Comparison of ENCODE assay signal across 12 mouse cellular contexts in genomic region chr11:101130056-101130756, GRCm38 (mm10). TPM values are rescaled to one million over a fixed set of nuclear protein-coding genes. Genes with fewer than 3 reads are reported as not detected.
A peak's percentile ranks its signal among the peaks of the same experiment; 100 is the strongest.
DNase-seq lines count a peak whose midpoint lies in the region; ATAC-seq lines count a peak whose summit lies in the region.
"Had no signal": no experiment of that assay in that cellular context is flagged by ENCODE, and none has a peak within 500 bp of the region (broad histone marks: within the 10 kb centered on the region; RNA-seq: fewer than 3 reads in every experiment).

No protein-coding gene starts in this region.

- no peak overlapping the region for H3K4me2 ChIP-seq in forebrain, embryonic 11.5 days (ENCODE audit: low read depth, low read length, severe bottlenecking)
- no peak overlapping the region for H3K4me2 ChIP-seq in forebrain, embryonic 12.5 days
- 0 out of 2 replicates have a peak overlapping the region, but pooled peaks have one; percentile 9 for H3K4me2 ChIP-seq in intestine, embryonic 15.5 days (replicated peaks)
- H3K4me2 ChIP-seq: embryonic facial prominence, embryonic 13.5 days; hindbrain, embryonic 14.5 days; midbrain, embryonic 11.5 days had no signal

- H3K9ac ChIP-seq in forebrain, embryonic 11.5 days (ENCODE audit: low read length): no peak overlapping the region
- H3K9ac ChIP-seq in forebrain, embryonic 12.5 days: no peak overlapping the region
- H3K9ac ChIP-seq in intestine, embryonic 15.5 days: no peak overlapping the region
- H3K9ac ChIP-seq: embryonic facial prominence, embryonic 13.5 days; hindbrain, embryonic 14.5 days had no signal

- no peaks in the 10 kb centered on the region for H3K4me1 ChIP-seq in forebrain, embryonic 11.5 days (replicated peaks; ENCODE audit: control insufficient read depth, insufficient read depth, low read length)
- H3K4me1 ChIP-seq in forebrain, embryonic 12.5 days: no peaks in the 10 kb centered on the region
- peaks cover 9% of the 10 kb centered on the region; the same call in 1 of the 2 replicates for H3K4me1 ChIP-seq in intestine, embryonic 15.5 days (replicated peaks)
- H3K4me1 ChIP-seq: embryonic facial prominence, embryonic 13.5 days had no signal

- peaks cover 2% of the 10 kb centered on the region; the same call in 1 of the 2 replicates for H3K9me3 ChIP-seq in forebrain, embryonic 11.5 days (ENCODE audit: control insufficient read depth, low read length)
- H3K9me3 ChIP-seq in forebrain, embryonic 12.5 days: 0 out of 2 replicates have a peak, but pooled peaks cover 6% of the 10 kb centered on the region
- no peaks in the 10 kb centered on the region for H3K9me3 ChIP-seq in intestine, embryonic 15.5 days

- H3K36me3 ChIP-seq in forebrain, embryonic 11.5 days (ENCODE audit: control insufficient read depth, insufficient read depth, low read length): peaks cover 12% of the 10 kb centered on the region
- peaks cover 21% of the 10 kb centered on the region for H3K36me3 ChIP-seq in forebrain, embryonic 12.5 days (replicated peaks)
- H3K36me3 ChIP-seq in intestine, embryonic 15.5 days: peaks cover 11% of the 10 kb centered on the region

- H3K4me3 ChIP-seq in forebrain, embryonic 11.5 days (ENCODE audit: low read depth, low read length): no peak overlapping the region
- no peak overlapping the region for H3K4me3 ChIP-seq in forebrain, embryonic 12.5 days (replicated peaks)
- H3K4me3 ChIP-seq in intestine, embryonic 15.5 days (replicated peaks): no peak overlapping the region
- H3K4me3 ChIP-seq: embryonic facial prominence, embryonic 13.5 days had no signal

- 56% methylated on average over 18 of the region's 18 CpGs for WGBS in forebrain, embryonic 11.5 days
- 56% methylated on average over 18 of the region's 18 CpGs for WGBS in forebrain, embryonic 12.5 days
- 40% methylated on average over 18 of the region's 18 CpGs for WGBS in intestine, embryonic 15.5 days

- no peak overlapping the region for H3K27ac ChIP-seq in forebrain, embryonic 11.5 days (ENCODE audit: low read depth, low read length)
- no peak overlapping the region for H3K27ac ChIP-seq in forebrain, embryonic 12.5 days
- H3K27ac ChIP-seq in intestine, embryonic 15.5 days: no peak overlapping the region
- H3K27ac ChIP-seq: embryonic facial prominence, embryonic 13.5 days; hindbrain, embryonic 14.5 days had no signal

- intact Hi-C loops in left cerebral cortex, postnatal 4 days (cut with DNase I): no loop called here

- ATAC-seq in forebrain, embryonic 11.5 days (replicated peaks; ENCODE audit: low FRiP score): no peak
- ATAC-seq in forebrain, embryonic 12.5 days (ENCODE audit: low FRiP score): no peak
- ATAC-seq in intestine, embryonic 15.5 days: peak; percentile 59; the same call in 1 of the 2 replicates

- peak; percentile 33 for DNase-seq in forebrain, embryonic 11.5 days (ENCODE audit: low spot score)
- peak; percentile 35 for DNase-seq in adipocyte (ENCODE audit: low spot score)
- DNase-seq in heart, adult 11 months: peak; percentile 98
- no peak for DNase-seq in MN1 (ENCODE audit: low spot score)
- DNase-seq in left cerebral cortex, postnatal 4 days: no peak
- no peak for DNase-seq in B cell, adult 2 months
- DNase-seq: adrenal gland, postnatal 25 days had no signal

- H3K27me3 ChIP-seq in forebrain, embryonic 11.5 days (ENCODE audit: control insufficient read depth, insufficient read depth, low read length): no peaks in the 10 kb centered on the region
- no peaks in the 10 kb centered on the region for H3K27me3 ChIP-seq in forebrain, embryonic 12.5 days
- H3K27me3 ChIP-seq in intestine, embryonic 15.5 days (replicated peaks): no peaks in the 10 kb centered on the region
- H3K27me3 ChIP-seq: embryonic facial prominence, embryonic 13.5 days had no signal

RNA-seq across cellular contexts. Expression of gene Tubg1, which starts 10.5 kb away (rescaled TPM):
- 126 and 132 TPM in 2 replicates for polyA plus RNA-seq in forebrain, embryonic 11.5 days (2014; fragmentation: Nextera tagmentation; extraction: Ambion mirVana)
- polyA plus RNA-seq in forebrain, embryonic 12.5 days (2016; fragmentation: Nextera tagmentation; extraction: Ambion mirVana): 103 and 108 TPM in 2 replicates
- 58.7 and 59.2 TPM in 2 replicates for polyA plus RNA-seq in intestine, embryonic 15.5 days (2015; fragmentation: Nextera tagmentation; extraction: Ambion mirVana)
- total RNA-seq in left cerebral cortex, postnatal 4 days (2021): 10 to 100 TPM; 42.9 TPM

RNA-seq across cellular contexts. Expression of gene Retreg3, which starts 10.5 kb away (rescaled TPM):
- polyA plus RNA-seq in forebrain, embryonic 11.5 days (2014; fragmentation: Nextera tagmentation; extraction: Ambion mirVana): 11.1 and 12.9 TPM in 2 replicates
- polyA plus RNA-seq in forebrain, embryonic 12.5 days (2016; fragmentation: Nextera tagmentation; extraction: Ambion mirVana): 18.6 and 19.3 TPM in 2 replicates
- polyA plus RNA-seq in intestine, embryonic 15.5 days (2015; fragmentation: Nextera tagmentation; extraction: Ambion mirVana): 17.0 and 17.2 TPM in 2 replicates
- total RNA-seq in left cerebral cortex, postnatal 4 days (2021): 10 to 100 TPM; 48.9 to 49.2 TPM

RNA-seq across cellular contexts. Expression of gene Tubg2, which starts 25.5 kb away (rescaled TPM):
- 3.9 and 4.5 TPM in 2 replicates for polyA plus RNA-seq in forebrain, embryonic 11.5 days (2014; fragmentation: Nextera tagmentation; extraction: Ambion mirVana)
- polyA plus RNA-seq in forebrain, embryonic 12.5 days (2016; fragmentation: Nextera tagmentation; extraction: Ambion mirVana): 7.6 and 8.3 TPM in 2 replicates
- polyA plus RNA-seq in intestine, embryonic 15.5 days (2015; fragmentation: Nextera tagmentation; extraction: Ambion mirVana): 4.4 and 4.8 TPM in 2 replicates
- total RNA-seq in left cerebral cortex, postnatal 4 days (2021): 10 to 100 TPM; 38.6 to 41.6 TPM

RNA-seq across cellular contexts. Expression of gene Psmc3ip, which starts 35.0 kb away (rescaled TPM):
- polyA plus RNA-seq in forebrain, embryonic 11.5 days (2014; fragmentation: Nextera tagmentation; extraction: Ambion mirVana): 74.1 and 79.7 TPM in 2 replicates
- 59.0 and 62.1 TPM in 2 replicates for polyA plus RNA-seq in forebrain, embryonic 12.5 days (2016; fragmentation: Nextera tagmentation; extraction: Ambion mirVana)
- polyA plus RNA-seq in intestine, embryonic 15.5 days (2015; fragmentation: Nextera tagmentation; extraction: Ambion mirVana): 22.6 and 23.4 TPM in 2 replicates
- total RNA-seq in left cerebral cortex, postnatal 4 days (2021): 1 to 10 TPM; 7.7 to 9.1 TPM

RNA-seq across cellular contexts. Expression of gene Cntnap1, which starts 40.1 kb away (rescaled TPM):
- polyA plus RNA-seq in forebrain, embryonic 11.5 days (2014; fragmentation: Nextera tagmentation; extraction: Ambion mirVana): 0.35 and 0.55 TPM in 2 replicates
- polyA plus RNA-seq in forebrain, embryonic 12.5 days (2016; fragmentation: Nextera tagmentation; extraction: Ambion mirVana): 0.46 and 0.57 TPM in 2 replicates
- polyA plus RNA-seq in intestine, embryonic 15.5 days (2015; fragmentation: Nextera tagmentation; extraction: Ambion mirVana): 0.82 and 1.0 TPM in 2 replicates
- 1 to 10 TPM; 4.8 to 7.4 TPM for total RNA-seq in left cerebral cortex, postnatal 4 days (2021)

Comparison
In these comparisons a context has a peak if more than half of its experiments do, and no peak if none do; other contexts are left out.
1. DNase-seq: peak in forebrain, embryonic 11.5 days (single experiment), adipocyte (single experiment) and heart, adult 11 months (single experiment); none in MN1 (single experiment), left cerebral cortex, postnatal 4 days (single experiment) and B cell, adult 2 months (0 of 2).